Mouse (Mus musculus): ENCODE results near the gene Rnf183. TPM values are rescaled to one million over a fixed set of nuclear protein-coding genes. Genes with fewer than 3 reads are reported as not detected.
A peak's percentile ranks its signal among the peaks of the same experiment; 100 is the strongest.

Rnf183 gene
- polyA plus RNA-seq, 1 experiment from 2014 or later = 0.18 TPM

DNA sequence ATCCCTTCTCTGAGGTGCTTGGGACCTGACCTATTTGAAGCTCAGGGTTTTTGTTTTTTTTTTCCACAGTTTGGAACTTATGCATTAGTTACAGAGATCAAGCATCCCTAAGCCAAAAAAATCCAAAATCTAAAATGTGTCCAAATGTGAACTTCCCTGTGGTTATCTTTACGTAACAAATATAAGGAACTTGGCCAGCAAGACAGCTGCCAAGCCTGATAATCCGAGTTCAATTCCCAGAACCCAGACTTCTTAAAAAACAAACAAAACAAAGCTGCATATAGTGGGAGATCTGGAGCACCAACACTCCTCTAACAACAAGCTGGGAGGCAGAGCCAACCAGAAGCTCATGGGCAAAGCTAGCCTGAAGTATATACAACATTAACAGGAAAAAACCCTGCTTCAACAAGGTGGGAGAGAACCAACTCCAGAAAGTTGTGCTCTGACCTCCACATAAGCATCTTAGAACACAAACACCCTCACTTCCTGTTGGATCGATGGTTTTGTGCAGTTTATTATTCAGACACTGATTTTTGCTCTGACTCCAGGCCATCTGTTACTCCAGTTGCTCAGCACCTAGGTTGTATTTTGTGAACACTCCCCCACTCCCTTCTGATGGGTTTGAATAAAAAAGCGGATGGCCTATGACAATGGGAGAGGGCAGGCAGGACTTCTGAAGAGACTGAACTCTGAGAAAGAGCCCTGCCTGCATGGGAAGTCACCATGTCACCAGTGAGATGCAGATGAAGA lies 37.3 kb downstream of the Rnf183 start:
- H3K4me2 ChIP-seq = no peak overlapping the region
- no peak overlapping the region for H3K27ac ChIP-seq (replicated peaks)
- H3K36me3 ChIP-seq = peaks cover 88% of the 10 kb centered on the region
- no peak overlapping the region for H3K4me3 ChIP-seq
- no peak overlapping the region for H3K9ac ChIP-seq
- no peaks in the 10 kb centered on the region for H3K4me1 ChIP-seq (replicated peaks)
- no peaks in the 10 kb centered on the region for H3K27me3 ChIP-seq
- no peak for ATAC-seq (ENCODE audit: low read depth)
- no peaks in the 10 kb centered on the region for H3K9me3 ChIP-seq
- WGBS = 82% methylated on average over 4 of the region's 4 CpGs

DNA sequence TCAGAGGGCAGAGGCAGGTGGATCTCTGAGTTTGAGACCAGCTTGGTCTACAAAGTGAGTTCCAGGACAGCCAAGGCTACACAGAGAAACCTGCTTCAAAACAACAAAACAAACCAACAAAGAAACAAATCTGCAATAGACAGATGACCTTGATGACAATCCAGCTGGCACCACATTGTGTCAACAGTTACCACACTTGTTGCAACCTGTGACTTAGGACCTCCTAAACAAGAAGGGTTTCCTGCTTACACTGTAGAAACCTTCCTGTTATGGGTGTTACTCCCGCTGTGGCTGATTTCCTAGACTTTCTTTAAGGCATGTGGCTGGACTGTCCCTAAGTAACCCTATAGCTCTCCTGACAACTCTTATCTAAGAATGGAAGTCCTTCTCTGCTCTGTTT lies 39.2 kb downstream of the Rnf183 start:
- H3K4me3 ChIP-seq = no peak overlapping the region
- H3K27me3 ChIP-seq = no peaks in the 10 kb centered on the region
- ATAC-seq (ENCODE audit: low read depth) = no peak
- peaks cover 88% of the 10 kb centered on the region for H3K36me3 ChIP-seq
- no peak overlapping the region for H3K9ac ChIP-seq
- WGBS = 97% methylated on average over 1 of the region's 1 CpGs
- no peak overlapping the region for H3K4me2 ChIP-seq
- no peaks in the 10 kb centered on the region for H3K4me1 ChIP-seq (replicated peaks)
- no peak overlapping the region for H3K27ac ChIP-seq (replicated peaks)
- H3K9me3 ChIP-seq = no peaks in the 10 kb centered on the region

GRCm38 (mm10) chr4:62393459-62393858 lies 41.6 kb downstream of the Rnf183 start:
- Histone ChIP-seq H3K27ac (replicated peaks) (0 out of 2 replicates have a peak overlapping the region, but pooled peaks have one; percentile 4), H3K4me2 (no peak overlapping the region), H3K36me3 (peaks cover 87% of the 10 kb centered on the region), H3K4me1 (replicated peaks) (no peaks in the 10 kb centered on the region), H3K9ac (no peak overlapping the region), H3K9me3 (no peaks in the 10 kb centered on the region), H3K4me3 (no peak overlapping the region), H3K27me3 (no peaks in the 10 kb centered on the region)
- ATAC-seq (ENCODE audit: low read depth) = no peak
- 9% methylated on average over 6 of the region's 6 CpGs for WGBS

DNA sequence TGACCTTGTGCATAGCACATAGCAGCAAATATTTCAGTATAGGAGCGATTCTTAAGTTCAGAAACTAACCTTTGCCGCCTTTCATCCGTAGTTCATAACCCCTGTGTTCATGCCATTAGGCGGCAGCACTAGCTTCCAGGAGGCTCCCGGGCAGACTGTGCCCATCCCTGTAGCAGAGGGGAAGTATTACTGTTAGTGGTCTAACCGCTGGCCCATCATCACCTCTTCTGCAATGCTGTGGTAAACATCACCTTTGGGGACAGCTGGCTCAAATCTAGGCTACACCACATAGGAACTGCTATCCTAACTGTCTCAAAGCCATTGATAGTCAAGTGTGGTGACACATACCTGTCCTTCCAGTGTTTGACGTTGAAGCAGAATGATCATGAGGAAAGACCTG lies 43.2 kb downstream of the Rnf183 start:
- WGBS = 89% methylated on average over 7 of the region's 7 CpGs
- Histone ChIP-seq H3K27ac (replicated peaks) (no peak overlapping the region), H3K9me3 (no peaks in the 10 kb centered on the region), H3K4me1 (replicated peaks) (no peaks in the 10 kb centered on the region), H3K27me3 (no peaks in the 10 kb centered on the region), H3K4me2 (no peak overlapping the region), H3K36me3 (peaks cover 84% of the 10 kb centered on the region), H3K9ac (no peak overlapping the region), H3K4me3 (no peak overlapping the region)
- ATAC-seq (ENCODE audit: low read depth) = no peak

DNA sequence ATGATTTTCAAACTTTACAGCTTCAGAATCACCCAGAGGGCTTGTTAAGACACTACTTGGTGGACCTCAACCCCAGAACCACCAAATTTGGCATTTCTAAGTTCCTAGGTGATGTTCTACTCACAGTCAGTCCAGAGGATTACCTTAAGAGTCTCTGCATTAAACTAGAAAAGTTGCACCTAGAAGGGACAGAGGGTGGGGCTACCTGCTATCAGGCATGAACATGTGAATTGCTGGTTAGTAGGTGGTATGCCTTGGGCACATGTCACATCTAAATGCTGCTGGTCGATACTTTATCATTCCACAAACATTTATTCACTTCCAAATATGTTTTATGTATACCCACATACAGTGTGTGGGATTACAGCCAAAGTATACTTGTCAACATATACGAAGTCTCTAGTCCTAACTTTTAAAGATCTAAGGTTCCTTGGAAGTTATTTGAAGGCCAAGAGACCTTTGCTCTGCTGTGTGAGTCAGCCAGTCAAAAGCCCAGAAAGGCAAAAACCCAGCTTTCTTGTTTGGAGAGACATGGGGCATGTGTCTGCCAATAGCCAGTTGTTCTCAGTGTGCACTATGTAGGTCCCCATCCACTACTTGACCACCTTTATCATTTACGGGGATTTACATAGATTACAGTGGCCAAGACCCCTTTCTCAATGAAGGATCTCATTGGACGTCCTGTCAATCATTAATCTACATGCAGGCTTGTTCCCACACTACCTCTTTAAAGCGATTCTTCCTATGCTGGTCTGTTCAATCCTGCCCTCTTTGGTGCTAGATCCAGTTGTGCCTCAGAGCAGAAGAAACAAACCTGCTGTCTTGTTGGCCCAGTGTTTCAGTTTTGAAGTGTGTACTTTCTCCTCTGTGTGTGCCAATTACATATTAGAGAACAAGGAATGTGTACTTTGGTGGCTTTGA lies 45.2 kb downstream of the Rnf183 start:
- Histone ChIP-seq H3K9me3 (no peaks in the 10 kb centered on the region), H3K9ac (no peak overlapping the region), H3K27me3 (no peaks in the 10 kb centered on the region), H3K4me1 (replicated peaks) (no peaks in the 10 kb centered on the region), H3K27ac (replicated peaks) (no peak overlapping the region), H3K4me3 (no peak overlapping the region), H3K4me2 (no peak overlapping the region), H3K36me3 (peaks cover 73% of the 10 kb centered on the region)
- ATAC-seq (ENCODE audit: low read depth) = no peak
- 86% methylated on average over 5 of the region's 5 CpGs for WGBS

GRCm38 (mm10) chr4:62385439-62385838 lies 49.6 kb downstream of the Rnf183 start:
- H3K27me3 ChIP-seq = no peaks in the 10 kb centered on the region
- H3K4me2 ChIP-seq = no peak overlapping the region
- H3K4me1 ChIP-seq (replicated peaks) = no peaks in the 10 kb centered on the region
- no peak for ATAC-seq (ENCODE audit: low read depth)
- 92% methylated on average over 7 of the region's 7 CpGs for WGBS
- no peak overlapping the region for H3K9ac ChIP-seq
- no peak overlapping the region for H3K4me3 ChIP-seq
- no peaks in the 10 kb centered on the region for H3K9me3 ChIP-seq
- H3K27ac ChIP-seq (replicated peaks) = no peak overlapping the region
- peaks cover 38% of the 10 kb centered on the region for H3K36me3 ChIP-seq

- ATAC-seq (ENCODE audit: low read depth) = no peak
- Histone ChIP-seq H3K9me3 (no peaks in the 10 kb centered on the region), H3K4me1 (replicated peaks) (0 out of 2 replicates have a peak, but pooled peaks cover under 1% of the 10 kb centered on the region), H3K4me3 (no peak overlapping the region), H3K4me2 (no peak overlapping the region), H3K36me3 (peaks cover 26% of the 10 kb centered on the region), H3K9ac (no peak overlapping the region), H3K27me3 (no peaks in the 10 kb centered on the region), H3K27ac (replicated peaks) (no peak overlapping the region)
- 87% methylated on average over 1 of the region's 1 CpGs for WGBS
Measured at GRCm38 (mm10) chr4:62384159-62384558, 50.9 kb downstream of the Rnf183 start.

DNA sequence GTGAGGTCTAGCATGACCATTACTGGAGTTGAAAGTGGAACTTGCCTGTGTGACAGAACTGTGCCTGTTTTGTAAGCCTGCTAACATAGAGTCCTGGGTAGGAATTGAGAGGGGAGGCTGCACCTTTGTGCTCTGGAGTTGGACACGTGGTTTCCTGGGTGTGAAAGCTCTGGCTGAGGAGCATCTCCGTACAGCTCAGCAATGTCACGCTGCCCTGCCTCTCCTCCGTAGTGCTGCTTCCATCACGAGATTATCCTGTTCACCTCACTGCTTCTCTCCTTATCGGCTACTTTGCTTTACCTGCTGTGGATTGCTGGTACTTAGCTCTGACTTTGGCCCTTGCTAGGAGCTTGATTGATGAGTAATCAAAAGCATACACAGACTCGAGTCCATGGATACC lies 51.3 kb downstream of the Rnf183 start:
- ATAC-seq (ENCODE audit: low read depth) = no peak
- Histone ChIP-seq H3K27ac (replicated peaks) (no peak overlapping the region), H3K9ac (no peak overlapping the region), H3K4me1 (replicated peaks) (0 out of 2 replicates have a peak, but pooled peaks cover 4% of the 10 kb centered on the region), H3K4me3 (no peak overlapping the region), H3K36me3 (peaks cover 22% of the 10 kb centered on the region), H3K4me2 (no peak overlapping the region), H3K27me3 (no peaks in the 10 kb centered on the region), H3K9me3 (no peaks in the 10 kb centered on the region)
- whole genome bisulfite sequencing = 91% methylated on average over 7 of the region's 7 CpGs

GRCm38 (mm10) chr4:62383207-62383606 lies 51.8 kb downstream of the Rnf183 start:
- WGBS = 95% methylated on average over 6 of the region's 6 CpGs
- no peak for ATAC-seq (ENCODE audit: low read depth)
- peaks cover 16% of the 10 kb centered on the region for H3K36me3 ChIP-seq

GRCm38 (mm10) chr4:62379724-62380381 lies 55.2 kb downstream of the Rnf183 start:
- Histone ChIP-seq H3K4me1 (replicated peaks) (0 out of 2 replicates have a peak, but pooled peaks cover 7% of the 10 kb centered on the region), H3K4me3 (no peak overlapping the region), H3K9me3 (no peaks in the 10 kb centered on the region), H3K27me3 (no peaks in the 10 kb centered on the region), H3K9ac (no peak overlapping the region), H3K4me2 (no peak overlapping the region), H3K27ac (replicated peaks) (no peak overlapping the region), H3K36me3 (no peaks in the 10 kb centered on the region)
- ATAC-seq (ENCODE audit: low read depth) = no peak
- WGBS = 92% methylated on average over 9 of the region's 9 CpGs

More at GRCm38 (mm10) chr4:62383207-62383606, 51.8 kb downstream of the Rnf183 start:
- Histone ChIP-seq H3K9me3 (no peaks in the 10 kb centered on the region), H3K27ac (replicated peaks) (no peak overlapping the region), H3K4me1 (replicated peaks) (0 out of 2 replicates have a peak, but pooled peaks cover 7% of the 10 kb centered on the region), H3K27me3 (no peaks in the 10 kb centered on the region), H3K4me2 (no peak overlapping the region), H3K4me3 (no peak overlapping the region), H3K9ac (no peak overlapping the region)

All from neural tube, embryonic 13.5 days (tissue).